Mouse (Mus musculus) MEL (cell line): Measurements from ENCODE around the gene Sart1. TPM values are rescaled to one million over a fixed set of nuclear protein-coding genes. Genes with fewer than 3 reads are reported as not detected.
A peak's percentile ranks its signal among the peaks of the same experiment; 100 is the strongest.

Source experiments
- DNase-seq: peaks from one replicate; pipeline ENCODE4 v3.0.0; 2011; ENCODE audit warnings: low read depth, low spot score
- H3K27ac ChIP-seq: 2 replicates; pipeline ENCODE4 v1.5.1; 2012; ENCODE audit warnings: low read depth, mild to moderate bottlenecking, control low read depth, low read length, moderate library complexity; ENCODE audit not compliant: control insufficient read depth
- H3K27me3 ChIP-seq, 2 experiments: fragments of 150-350 bp in 1 of 2; sonication (generic) in 1 of 2; 2 replicates each; pipeline ENCODE4 v1.6.1; 2012; ENCODE audit warnings: low read length in 2 of 2, mild to moderate bottlenecking in 2 of 2, improper control_type of control experiment in 1 of 2, moderate library complexity in 1 of 2; ENCODE audit not compliant: insufficient read depth in 2 of 2, control insufficient read depth in 1 of 2
- H3K36me3 ChIP-seq, 2 experiments: 2 replicates each; pipeline ENCODE4 v1.6.1; 2012 to 2014; ENCODE audit warnings: low read length in 2 of 2, improper control_type of control experiment in 1 of 2, inconsistent platforms in 1 of 2, mild to moderate bottlenecking in 1 of 2; ENCODE audit not compliant: insufficient read depth in 2 of 2, control insufficient read depth in 1 of 2
- H3K4me1 ChIP-seq, 2 experiments: fragments of 150-350 bp in 1 of 2; sonication (generic) in 1 of 2; 2 replicates each; pipeline ENCODE4 v1.6.1; 2012; ENCODE audit warnings: low read length in 2 of 2, improper control_type of control experiment in 1 of 2, mild to moderate bottlenecking in 1 of 2; ENCODE audit not compliant: insufficient read depth in 2 of 2, control insufficient read depth in 1 of 2
- H3K4me3 ChIP-seq, 2 experiments: fragments of 150-350 bp in 1 of 2; sonication (generic) in 1 of 2; 2 replicates each; pipeline ENCODE4 v1.5.1; 2012; ENCODE audit warnings: low read depth in 2 of 2, low read length in 2 of 2, mild to moderate bottlenecking in 2 of 2, moderate library complexity in 2 of 2, control low read depth in 1 of 2, improper control_type of control experiment in 1 of 2; ENCODE audit not compliant: control insufficient read depth in 1 of 2, insufficient read depth in 1 of 2
- H3K79me2 ChIP-seq: 2 replicates; pipeline ENCODE4 v1.6.1; 2012; ENCODE audit warnings: mild to moderate bottlenecking, low read length, moderate library complexity; ENCODE audit not compliant: control insufficient read depth, poor library complexity, insufficient read depth
- H3K9ac ChIP-seq: 2 replicates; pipeline ENCODE4 v1.6.1; 2012; ENCODE audit warnings: low read depth, mild to moderate bottlenecking, control low read depth, low read length, moderate library complexity; ENCODE audit not compliant: control insufficient read depth, poor library complexity, severe bottlenecking
- H3K9me3 ChIP-seq: fragments of 150-350 bp; sonication (generic); replicated peaks from 2 replicates; pipeline ENCODE4 v1.6.1; 2012; ENCODE audit warnings: mild to moderate bottlenecking, low read length, improper control_type of control experiment, moderate library complexity; ENCODE audit not compliant: insufficient read depth
- CHD1 ChIP-seq: IDR thresholded peaks from 2 replicates; pipeline ENCODE4 v1.6.1; 2012; ENCODE audit warnings: low read depth, mild to moderate bottlenecking, inconsistent platforms, low read length, improper control_type of control experiment
- CTCF ChIP-seq, 3 experiments: IDR thresholded peaks in 2 of 3; conservative IDR thresholded peaks in 1 of 3; 2 replicates each; pipeline ENCODE4 v1.5.1; 2011 to 2012; ENCODE audit warnings: low read length in 3 of 3, low read depth in 2 of 3, mild to moderate bottlenecking in 2 of 3, improper control_type of control experiment in 1 of 3, inconsistent platforms in 1 of 3, mixed read lengths in 1 of 3, moderate library complexity in 1 of 3; ENCODE audit not compliant: control insufficient read depth in 1 of 3, insufficient read depth in 1 of 3, poor library complexity in 1 of 3, severe bottlenecking in 1 of 3
- GABPA ChIP-seq: IDR thresholded peaks from 2 replicates; pipeline ENCODE4 v1.6.1; 2012; ENCODE audit warnings: low read depth, mild to moderate bottlenecking, inconsistent platforms, low read length, improper control_type of control experiment, moderate library complexity
- GATA1 ChIP-seq: IDR thresholded peaks from 2 replicates; pipeline ENCODE4 v1.6.1; 2011; ENCODE audit warnings: low read depth, low read length, improper control_type of control experiment
- HCFC1 ChIP-seq: IDR thresholded peaks from 2 replicates; pipeline ENCODE4 v1.6.1; 2012; ENCODE audit warnings: low read depth, mild to moderate bottlenecking, inconsistent platforms, low read length, improper control_type of control experiment, moderate library complexity
- KAT2A ChIP-seq: conservative IDR thresholded peaks from 2 replicates; pipeline ENCODE4 v1.6.1; 2012; ENCODE audit warnings: low read depth, low read length, improper control_type of control experiment, inconsistent platforms
- MAZ ChIP-seq: IDR thresholded peaks from 2 replicates; pipeline ENCODE4 v1.6.1; 2012; ENCODE audit warnings: low read depth, mild to moderate bottlenecking, inconsistent platforms, low read length, improper control_type of control experiment
- MYC ChIP-seq: IDR thresholded peaks from 2 replicates; pipeline ENCODE4 v1.6.1; 2011; ENCODE audit warnings: low read depth, mild to moderate bottlenecking, low read length, improper control_type of control experiment, moderate library complexity
- NELFE ChIP-seq: IDR thresholded peaks from 2 replicates; pipeline ENCODE4 v1.6.1; 2011; ENCODE audit warnings: low read depth, low read length, improper control_type of control experiment
- POLR2AphosphoS5 ChIP-seq: IDR thresholded peaks from 2 replicates; pipeline ENCODE4 v1.6.1; 2012; ENCODE audit warnings: low read depth, borderline replicate concordance, mild to moderate bottlenecking, inconsistent platforms, low read length, moderate library complexity, mixed read lengths
- SMC3 ChIP-seq: IDR thresholded peaks from 2 replicates; pipeline ENCODE4 v1.6.1; 2011; ENCODE audit warnings: low read depth, low read length, improper control_type of control experiment
- TAL1 ChIP-seq: IDR thresholded peaks from 2 replicates; pipeline ENCODE4 v1.6.1; 2012; ENCODE audit warnings: mild to moderate bottlenecking, inconsistent platforms, low read length, moderate library complexity, mixed read lengths
- TBP ChIP-seq: IDR thresholded peaks from 2 replicates; pipeline ENCODE4 v1.8.0; 2011; ENCODE audit warnings: low read depth, low read length, improper control_type of control experiment
- UBTF ChIP-seq: IDR thresholded peaks from 2 replicates; pipeline ENCODE4 v1.6.1; 2012; ENCODE audit warnings: low read depth, mild to moderate bottlenecking, inconsistent platforms, low read length, improper control_type of control experiment, moderate library complexity, borderline replicate concordance; ENCODE audit not compliant: insufficient read depth
- USF2 ChIP-seq, 2 experiments: IDR thresholded peaks; 2 replicates each; pipeline ENCODE4 v1.6.1; 2011 to 2012; ENCODE audit warnings: improper control_type of control experiment in 2 of 2, low read length in 2 of 2, borderline replicate concordance in 1 of 2, inconsistent platforms in 1 of 2, low read depth in 1 of 2, mild to moderate bottlenecking in 1 of 2; ENCODE audit not compliant: insufficient read depth in 1 of 2
- ZC3H11A ChIP-seq: IDR thresholded peaks from 2 replicates; pipeline ENCODE4 v1.6.1; 2012; ENCODE audit warnings: low read depth, mild to moderate bottlenecking, inconsistent platforms, low read length, improper control_type of control experiment
- ZNF384 ChIP-seq: IDR thresholded peaks from 2 replicates; pipeline ENCODE4 v1.6.1; 2012; ENCODE audit warnings: low read depth, mild to moderate bottlenecking, inconsistent platforms, low read length, improper control_type of control experiment
- polyA plus RNA-seq, 2 experiments: library from polyadenylated mRNA; stranded (reverse) in 1 of 2; unstranded in 1 of 2; fragments of >175 nt in 1 of 2; fragments of >200 nt in 1 of 2; gene quantifications; 2 replicates each; pipeline versions ENCODE4 v1.2.1 to v1.2.4; 2012; ENCODE audit warnings: low replicate concordance in 2 of 2, low read depth in 1 of 2; ENCODE audit not compliant: insufficient read length in 2 of 2, insufficient read depth in 1 of 2, missing spikeins in 1 of 2
- total RNA-seq: library from RNA; depleted of rRNA; stranded (reverse); fragments of 300-350 nt; gene quantifications from 2 replicates; pipeline ENCODE4 v1.2.3, GENCODE M21; 2012

Sart1 gene
- total and polyA plus RNA-seq, 3 experiments, result 117 to 141 TPM; not detected in 1

DNA sequence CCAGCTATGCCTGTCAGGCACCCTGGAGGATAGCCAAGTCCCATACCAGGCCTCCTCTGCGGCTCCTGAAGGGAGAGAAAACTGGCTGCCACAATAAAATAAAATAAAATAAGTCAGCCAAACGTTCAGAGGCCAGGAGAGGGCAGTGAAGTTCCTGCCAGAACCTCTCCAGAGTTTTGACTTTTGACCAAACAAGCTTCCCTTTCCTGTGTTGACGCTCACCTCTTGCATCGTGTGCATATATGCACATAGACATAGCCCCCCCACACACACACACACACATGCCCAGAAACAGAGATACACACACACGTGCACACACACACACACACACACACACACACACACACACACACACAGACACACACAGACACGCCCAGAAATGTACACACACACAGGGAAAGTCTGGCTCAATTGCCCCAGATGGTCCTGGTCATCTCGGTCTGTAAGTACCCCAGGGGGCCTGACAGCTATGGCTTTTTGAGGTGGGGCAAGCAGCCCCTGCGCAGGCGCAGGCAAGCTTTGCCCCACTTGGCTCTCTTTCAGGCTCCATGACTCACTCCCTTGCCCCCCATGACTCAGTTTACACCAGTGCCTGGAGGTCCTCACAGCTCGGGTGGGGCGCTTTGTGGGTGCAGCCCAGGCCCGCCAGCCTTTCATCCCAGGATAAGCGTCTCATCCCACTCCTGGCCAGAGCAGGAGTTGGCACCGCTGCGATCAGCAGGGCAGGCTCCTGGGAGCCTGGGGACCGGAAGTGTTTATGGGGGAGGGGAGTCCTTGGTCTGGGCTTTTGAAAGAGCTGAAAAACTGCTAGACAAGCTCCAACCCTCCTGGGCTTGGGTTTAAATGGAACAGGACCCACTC is 44.7 kb upstream of the Sart1 start (continued):
- TF ChIP-seq ZC3H11A (no peak), POLR2AphosphoS5 (no peak), HCFC1 (peak; percentile 67), USF2 (IDR thresholded peaks at IDR 0.05; ENCODE audit: borderline replicate concordance in 1 of 2, insufficient read depth in 1 of 2, low read depth in 1 of 2, low read length in 2 of 2) (no peak), GABPA (no peak), KAT2A (no peak; the same call in 1 of the 2 replicates), ZNF384 (no peak), MAZ (peak; percentile 12; the same call in 1 of the 2 replicates), UBTF (0 out of 2 replicates have a peak, but pooled peaks have one; percentile 65), SMC3 (peak; percentile 50), CHD1 (no peak), TBP (peak; percentile 57; the same call in 1 of the 2 replicates), NELFE (peak; percentile 49), MYC (no peak), GATA1 (no peak)

DNA sequence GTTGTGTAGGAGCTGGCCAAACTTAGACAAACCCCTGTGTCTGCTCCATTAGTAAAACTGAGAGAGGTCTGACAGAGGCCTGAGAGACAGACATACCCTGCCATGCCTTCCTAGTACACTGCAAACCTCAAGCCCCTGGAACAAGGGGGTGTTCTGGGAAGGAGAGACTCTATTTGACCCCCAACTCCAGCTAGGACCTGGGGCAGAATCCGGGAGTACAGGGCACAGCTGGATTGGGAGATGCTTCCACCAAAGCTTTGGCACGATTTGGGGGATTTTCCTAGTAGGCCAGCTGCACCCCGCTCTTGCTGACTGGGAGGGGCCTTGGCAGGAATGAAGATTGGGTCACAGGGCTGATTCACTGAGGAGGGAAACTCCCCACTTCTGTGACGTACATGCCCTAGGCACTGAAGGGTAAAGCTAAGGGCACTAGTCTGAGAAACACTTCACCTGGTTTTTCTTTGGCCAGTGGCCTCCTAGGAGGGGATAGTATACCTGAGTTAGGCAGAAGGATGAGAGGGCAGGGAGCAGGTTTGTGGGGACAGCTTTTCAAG is 43.5 kb upstream of the Sart1 start:
- no peak overlapping the region for H3K4me3 ChIP-seq
- H3K27me3 ChIP-seq, result no peaks in the 10 kb centered on the region
- no peaks in the 10 kb centered on the region for H3K9me3 ChIP-seq
- TF ChIP-seq CTCF (IDR thresholded peaks at IDR 0.05 in 2 of 3, conservative IDR thresholded peaks at IDR 0.05 in 1 of 3; ENCODE audit: control insufficient read depth in 1 of 3, insufficient read depth in 1 of 3, low read depth in 2 of 3, low read length in 3 of 3, poor library complexity in 1 of 3, severe bottlenecking in 1 of 3) (no peak), TAL1 (no peak)
- peaks cover 0 to 9% of the 10 kb centered on the region in 2 experiments; a peak in 2 of 4 replicates for H3K36me3 ChIP-seq
- no peaks in the 10 kb centered on the region; the same call in 1 of the 2 replicates for H3K79me2 ChIP-seq
- peaks cover 5 to 16% of the 10 kb centered on the region in 2 experiments for H3K4me1 ChIP-seq
- H3K9ac ChIP-seq, result no peak overlapping the region
- no peak for DNase-seq
- H3K27ac ChIP-seq, result no peak overlapping the region
